Mouse (Mus musculus): Measurements from ENCODE around the gene Coro2b. TPM values are rescaled to one million over a fixed set of nuclear protein-coding genes. Genes with fewer than 3 reads are reported as not detected.

Coro2b gene
- total and polyA plus RNA-seq, 2 experiments from 2014 or later: 24.7 to 47.2 TPM

GRCm38 (mm10) chr9:62534158-62534557, 2.7 kb downstream of the Coro2b start:
- no peak overlapping the region for H3K27ac ChIP-seq
- no peaks in the 10 kb centered on the region for H3K9me3 ChIP-seq (ENCODE audit: low read length)
- H3K4me1 ChIP-seq (ENCODE audit: insufficient read depth, low read length): peaks cover 63% of the 10 kb centered on the region
- no peak overlapping the region for H3K4me3 ChIP-seq (ENCODE audit: low read length)
- no peaks in the 10 kb centered on the region for H3K27me3 ChIP-seq (ENCODE audit: insufficient read depth, low read length)
- H3K9ac ChIP-seq (replicated peaks; ENCODE audit: low read length): no peak overlapping the region
- WGBS: 78% methylated on average over 2 of the region's 2 CpGs
- H3K36me3 ChIP-seq (ENCODE audit: insufficient read depth, low read length): no peaks in the 10 kb centered on the region
- TF ChIP-seq CTCF (IDR thresholded peaks at IDR 0.05; ENCODE audit: low read depth): no peak
- no peak for DNase-seq (ENCODE audit: low spot score)
- H3K4me2 ChIP-seq (ENCODE audit: low read depth, low read length): peak overlapping the region; percentile 93; the same call in 1 of the 2 replicates
- no peak for ATAC-seq

GRCm38 (mm10) chr9:62532876-62533275, 4.0 kb downstream of the Coro2b start:
- DNase-seq (ENCODE audit: low spot score) (no peak), ATAC-seq (no peak)
- 19% methylated on average over 11 of the region's 11 CpGs for WGBS
- Histone ChIP-seq H3K36me3 (ENCODE audit: insufficient read depth, low read length) (no peaks in the 10 kb centered on the region), H3K27ac (peak overlapping the region; percentile 79), H3K4me2 (ENCODE audit: low read depth, low read length) (peak overlapping the region; percentile 16; the same call in 1 of the 2 replicates), H3K4me3 (ENCODE audit: low read length) (no peak overlapping the region), H3K9ac (replicated peaks; ENCODE audit: low read length) (no peak overlapping the region), H3K9me3 (ENCODE audit: low read length) (no peaks in the 10 kb centered on the region), H3K27me3 (ENCODE audit: insufficient read depth, low read length) (no peaks in the 10 kb centered on the region), H3K4me1 (ENCODE audit: insufficient read depth, low read length) (peaks cover 64% of the 10 kb centered on the region)
- no peak for TF ChIP-seq CTCF (IDR thresholded peaks at IDR 0.05; ENCODE audit: low read depth)

GRCm38 (mm10) chr9:62531459-62532275, 5.2 kb downstream of the Coro2b start:
- peak; percentile 87 for ATAC-seq
- TF ChIP-seq CTCF (IDR thresholded peaks at IDR 0.05; ENCODE audit: low read depth): peak; percentile 30; the same call in 1 of the 2 replicates
- H3K9ac ChIP-seq (replicated peaks; ENCODE audit: low read length): peak overlapping the region; percentile 35
- H3K4me2 ChIP-seq (ENCODE audit: low read depth, low read length): peak overlapping the region; percentile 17
- H3K4me3 ChIP-seq (ENCODE audit: low read length): no peak overlapping the region
- peaks cover 69% of the 10 kb centered on the region for H3K4me1 ChIP-seq (ENCODE audit: insufficient read depth, low read length)
- 8% methylated on average over 12 of the region's 12 CpGs for WGBS
- H3K36me3 ChIP-seq (ENCODE audit: insufficient read depth, low read length): no peaks in the 10 kb centered on the region
- peak; percentile 85 for DNase-seq (ENCODE audit: low spot score)
- no peaks in the 10 kb centered on the region for H3K27me3 ChIP-seq (ENCODE audit: insufficient read depth, low read length)
- H3K9me3 ChIP-seq (ENCODE audit: low read length): no peaks in the 10 kb centered on the region
- peak overlapping the region; percentile 79 for H3K27ac ChIP-seq

GRCm38 (mm10) chr9:62528527-62528926, 8.3 kb downstream of the Coro2b start:
- Histone ChIP-seq H3K36me3 (ENCODE audit: insufficient read depth, low read length) (no peaks in the 10 kb centered on the region), H3K9ac (replicated peaks; ENCODE audit: low read length) (no peak overlapping the region), H3K27ac (no peak overlapping the region), H3K4me1 (ENCODE audit: insufficient read depth, low read length) (peaks cover 61% of the 10 kb centered on the region), H3K4me3 (ENCODE audit: low read length) (no peak overlapping the region), H3K27me3 (ENCODE audit: insufficient read depth, low read length) (no peaks in the 10 kb centered on the region), H3K4me2 (ENCODE audit: low read depth, low read length) (no peak overlapping the region), H3K9me3 (ENCODE audit: low read length) (no peaks in the 10 kb centered on the region)
- no peak for ATAC-seq
- DNase-seq (ENCODE audit: low spot score): no peak
- no peak for TF ChIP-seq CTCF (IDR thresholded peaks at IDR 0.05; ENCODE audit: low read depth)
- 76% methylated on average over 11 of the region's 11 CpGs for WGBS

GRCm38 (mm10) chr9:62526858-62527257, 10.0 kb downstream of the Coro2b start:
- Histone ChIP-seq H3K4me3 (ENCODE audit: low read length) (no peak overlapping the region), H3K9ac (replicated peaks; ENCODE audit: low read length) (no peak overlapping the region), H3K4me2 (ENCODE audit: low read depth, low read length) (no peak overlapping the region), H3K27ac (peak overlapping the region; percentile 74; the same call in 1 of the 2 replicates), H3K4me1 (ENCODE audit: insufficient read depth, low read length) (peaks cover 55% of the 10 kb centered on the region), H3K36me3 (ENCODE audit: insufficient read depth, low read length) (no peaks in the 10 kb centered on the region), H3K9me3 (ENCODE audit: low read length) (no peaks in the 10 kb centered on the region), H3K27me3 (ENCODE audit: insufficient read depth, low read length) (no peaks in the 10 kb centered on the region)
- no peak for TF ChIP-seq CTCF (IDR thresholded peaks at IDR 0.05; ENCODE audit: low read depth)
- 44% methylated on average over 8 of the region's 8 CpGs for whole genome bisulfite sequencing
- ATAC-seq (no peak), DNase-seq (ENCODE audit: low spot score) (no peak)

- Histone ChIP-seq H3K36me3 (ENCODE audit: insufficient read depth, low read length) (no peaks in the 10 kb centered on the region), H3K4me3 (ENCODE audit: low read length) (no peak overlapping the region), H3K27ac (peak overlapping the region; percentile 74), H3K4me2 (ENCODE audit: low read depth, low read length) (no peak overlapping the region), H3K9ac (replicated peaks; ENCODE audit: low read length) (no peak overlapping the region), H3K27me3 (ENCODE audit: insufficient read depth, low read length) (no peaks in the 10 kb centered on the region), H3K9me3 (ENCODE audit: low read length) (no peaks in the 10 kb centered on the region), H3K4me1 (ENCODE audit: insufficient read depth, low read length) (peaks cover 55% of the 10 kb centered on the region)
- ATAC-seq (peak; percentile 92), DNase-seq (ENCODE audit: low spot score) (peak; percentile 92)
- TF ChIP-seq CTCF (IDR thresholded peaks at IDR 0.05; ENCODE audit: low read depth): no peak
- WGBS: 3% methylated on average over 3 of the region's 3 CpGs
These were observed 10.4 kb downstream of the Coro2b start for GRCm38 (mm10) chr9:62526451-62526850.
